Mouse (Mus musculus) B cell, adult (primary cell): ENCODE data around the gene 4930519G04Rik. TPM values are rescaled to one million over a fixed set of nuclear protein-coding genes. Genes with fewer than 3 reads are reported as not detected.

Experiments
- total RNA-seq: library from RNA; stranded (reverse); gene quantifications from 4 replicates; pipeline ENCODE4 v1.2.4, GENCODE M21; 2023; ENCODE audit not compliant: inconsistent age

4930519G04Rik gene
- 0.24 to 0.67 TPM in 2 of 4 replicates, not detected in the others for total RNA-seq

GRCm38 (mm10) chr5:114853364-114853763 lies at the start of gene 4930519G04Rik:
Gene 4930519G04Rik (plus strand): TSS chr5:114853664.

GRCm38 (mm10) chr5:114822796-114823688 lies 30.4 kb upstream of the 4930519G04Rik start, which contains the start of gene 1500011B03Rik:
Gene 1500011B03Rik (minus strand): TSS chr5:114823468.

GRCm38 (mm10) chr5:114858582-114858981 lies 5.1 kb downstream of the 4930519G04Rik start, which contains the start of gene Gm9936:
Gene Gm9936 (minus strand): TSS chr5:114858682.

GRCm38 (mm10) chr5:114896688-114897373 lies 43.4 kb downstream of the 4930519G04Rik start, which contains the start of gene Oasl2:
Gene Oasl2 (plus strand): TSS chr5:114896936.

GRCm38 (mm10) chr5:114922998-114923473 lies 69.6 kb downstream of the 4930519G04Rik start, which contains the start of gene Oasl1:
Gene Oasl1 (plus strand): TSS chr5:114923240.

Other genes with a start within 250 kb of the 4930519G04Rik start
- gene Trpv4, start 195.2 kb upstream of the 4930519G04Rik start, total RNA-seq: 0.27 to 1.0 TPM in 2 of 4 replicates, not detected in the others
- 56.1 to 58.9 TPM (median 57.4 TPM) in 4 replicates for gene Gltp, start 162.7 kb upstream of the 4930519G04Rik start, total RNA-seq
- 19.0 to 24.7 TPM (median 22.0 TPM) in 4 replicates for gene Tchp, start 145.9 kb upstream of the 4930519G04Rik start, total RNA-seq
- 187 to 205 TPM (median 199 TPM) in 4 replicates for gene Ankrd13a, start 79.0 kb upstream of the 4930519G04Rik start, total RNA-seq
- 170 to 180 TPM (median 173 TPM) in 4 replicates for gene Git2, start 78.1 kb upstream of the 4930519G04Rik start, total RNA-seq
- 50.4 to 57.2 TPM (median 52.4 TPM) in 4 replicates for gene 1500011B03Rik, start 30.2 kb upstream of the 4930519G04Rik start, total RNA-seq
- gene Gm9936, start 5.0 kb downstream of the 4930519G04Rik start, total RNA-seq: not detected in 4 replicates
- gene Oasl2, start 43.3 kb downstream of the 4930519G04Rik start, total RNA-seq: 4.5 to 7.3 TPM (median 6.6 TPM) in 4 replicates
- gene Oasl1, start 69.6 kb downstream of the 4930519G04Rik start, total RNA-seq: 19.1 to 44.2 TPM (median 26.8 TPM) in 4 replicates
- 35.9 to 40.1 TPM (median 39.5 TPM) in 4 replicates for gene 2210016L21Rik, start 88.5 kb downstream of the 4930519G04Rik start, total RNA-seq
- not detected in 4 replicates for gene Hnf1a, start 117.4 kb downstream of the 4930519G04Rik start, total RNA-seq
- gene Sppl3, start 157.5 kb downstream of the 4930519G04Rik start, total RNA-seq: 54.8 to 58.2 TPM (median 56.8 TPM) in 4 replicates
- gene Gm10401, start 244.6 kb downstream of the 4930519G04Rik start, total RNA-seq: 0.96 TPM in 1 of 4 replicates, not detected in the others